Mouse (Mus musculus) ES-E14 (cell line): ENCODE measurements at regions not wholly inside any gene's neighbourhood (a gene's known extent, or its start where the extent isn't known, plus 50 kb on each side); places are given as distances from the start of the nearest gene placed in this dataset.

Experiments
- DNase-seq: peaks from one replicate; pipeline ENCODE4 v3.0.0-alpha.2; 2013; ENCODE audit warnings: low read depth, low spot score
- H3K27ac ChIP-seq: 2 replicates; pipeline ENCODE4 v1.5.1; 2012; ENCODE audit warnings: low read depth, mild to moderate bottlenecking, low read length, moderate library complexity, mixed read lengths; ENCODE audit not compliant: poor library complexity, insufficient read depth, severe bottlenecking
- H3K36me3 ChIP-seq: 2 replicates; pipeline ENCODE4 v1.6.1; 2012; ENCODE audit warnings: mild to moderate bottlenecking, low read length, moderate library complexity, mixed read lengths; ENCODE audit not compliant: control insufficient read depth, poor library complexity, insufficient read depth, severe bottlenecking
- H3K4me1 ChIP-seq, 2 experiments: fragments of 150-350 bp in 1 of 2; sonication (generic) in 1 of 2; 2 replicates each; pipeline ENCODE4 v1.6.1; 2012; ENCODE audit warnings: low read length in 2 of 2, mild to moderate bottlenecking in 1 of 2, mixed read lengths in 1 of 2; ENCODE audit not compliant: control insufficient read depth in 2 of 2, insufficient read depth in 2 of 2, poor library complexity in 1 of 2
- H3K4me3 ChIP-seq, 2 experiments: fragments of 150-350 bp in 1 of 2; sonication (generic) in 1 of 2; 2 replicates each; pipeline ENCODE4 v1.5.1; 2012; ENCODE audit warnings: low read length in 2 of 2, low read depth in 1 of 2, mild to moderate bottlenecking in 1 of 2, mixed read lengths in 1 of 2; ENCODE audit not compliant: insufficient read depth in 1 of 2, poor library complexity in 1 of 2, severe bottlenecking in 1 of 2
- H3K9ac ChIP-seq: 2 replicates; pipeline ENCODE4 v1.6.1; 2012; ENCODE audit warnings: low read depth, mild to moderate bottlenecking, low read length, mixed read lengths; ENCODE audit not compliant: poor library complexity, insufficient read depth, severe bottlenecking
- H3K9me3 ChIP-seq: fragments of 150-350 bp; sonication (generic); 2 replicates; pipeline ENCODE4 v1.6.1; 2012; ENCODE audit warnings: low read depth, mild to moderate bottlenecking, low read length; ENCODE audit not compliant: control insufficient read depth, insufficient read depth
- CHD2 ChIP-seq: IDR thresholded peaks from 2 replicates; pipeline ENCODE4 v1.6.1; 2014; ENCODE audit warnings: mild to moderate bottlenecking, low read depth, low read length, inconsistent platforms
- HCFC1 ChIP-seq: IDR thresholded peaks from 2 replicates; pipeline ENCODE4 v1.6.1; 2012; ENCODE audit warnings: low read length, inconsistent platforms, borderline replicate concordance; ENCODE audit not compliant: insufficient read depth
- MAFK ChIP-seq: IDR thresholded peaks from 2 replicates; pipeline ENCODE4 v1.6.1; 2014; ENCODE audit warnings: mild to moderate bottlenecking, low read depth, low read length, inconsistent platforms; ENCODE audit not compliant: insufficient read depth
- ZC3H11A ChIP-seq: IDR thresholded peaks from 2 replicates; pipeline ENCODE4 v1.6.1; 2012; ENCODE audit warnings: low read depth, mild to moderate bottlenecking, inconsistent platforms, low read length, borderline replicate concordance
- ZNF384 ChIP-seq: IDR thresholded peaks from 2 replicates; pipeline ENCODE4 v1.6.1; 2012; ENCODE audit warnings: low read depth, low read length, inconsistent platforms
- in situ Hi-C, 2 experiments: fragments of 600-800 bp; cut with MboI; formaldehyde crosslinking; loops; one replicate each; pipeline ENCODE4 v1.15.1; 2025; ENCODE audit warnings: low sequenced_read_pairs in 2 of 2, inconsistent platforms in 1 of 2; ENCODE audit not compliant: unreplicated experiment in 2 of 2

DNA sequence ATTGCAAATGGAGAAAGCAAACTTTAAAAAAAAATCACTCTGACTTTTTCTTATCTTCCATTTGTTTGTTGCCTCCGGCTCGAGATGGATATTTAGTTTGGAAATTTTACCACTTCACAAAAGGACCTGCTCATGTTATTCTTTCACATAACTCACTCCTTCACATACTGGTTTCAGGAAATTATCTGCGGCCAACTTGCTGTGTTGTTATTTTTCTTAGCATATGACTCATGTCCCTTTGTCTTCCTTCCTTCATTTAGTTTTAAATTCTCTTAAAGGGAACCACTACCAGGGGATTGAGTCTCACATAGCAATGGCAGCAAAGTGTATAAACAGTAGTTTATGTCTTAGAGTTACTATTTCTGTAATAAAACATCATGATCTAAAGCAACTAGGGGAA, 217.8 kb downstream of the Ahr start:
- Histone ChIP-seq H3K4me1 (no peaks in the 10 kb centered on the region), H3K27ac (no peak overlapping the region), H3K36me3 (no peaks in the 10 kb centered on the region), H3K9me3 (no peaks in the 10 kb centered on the region), H3K4me3 (no peak overlapping the region), H3K9ac (no peak overlapping the region)
- TF ChIP-seq HCFC1 (no peak), ZC3H11A (no peak), MAFK (no peak), ZNF384 (no peak), CHD2 (no peak)
- no peak for DNase-seq
- in situ Hi-C loops, result no loop called here

DNA sequence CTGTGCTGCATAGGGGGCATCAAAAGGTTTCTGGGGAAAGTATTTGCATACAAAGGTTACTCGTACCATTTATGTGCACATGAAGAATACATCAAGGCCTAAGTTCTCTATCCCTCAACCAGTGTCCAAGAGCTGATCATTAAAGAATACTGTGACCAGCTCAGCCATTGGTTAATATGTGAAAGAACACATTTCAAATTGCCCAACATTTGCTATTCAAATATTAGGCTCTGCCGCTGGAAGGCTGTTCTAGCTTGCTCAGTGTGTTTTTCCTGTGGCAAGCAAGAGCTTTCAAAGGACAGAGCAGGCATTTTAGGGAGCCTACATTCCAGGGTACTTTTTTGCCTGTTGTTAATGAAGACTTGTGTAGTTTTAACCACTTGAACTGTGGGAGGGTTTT, 220.8 kb downstream of the Ahr start:
- TF ChIP-seq MAFK (no peak), ZNF384 (no peak), HCFC1 (no peak), CHD2 (no peak), ZC3H11A (no peak)
- in situ Hi-C loops, result no loop called here
- Histone ChIP-seq H3K4me1 (no peaks in the 10 kb centered on the region), H3K4me3 (no peak overlapping the region), H3K9me3 (no peaks in the 10 kb centered on the region), H3K36me3 (no peaks in the 10 kb centered on the region), H3K9ac (no peak overlapping the region), H3K27ac (no peak overlapping the region)
- no peak for DNase-seq

DNA sequence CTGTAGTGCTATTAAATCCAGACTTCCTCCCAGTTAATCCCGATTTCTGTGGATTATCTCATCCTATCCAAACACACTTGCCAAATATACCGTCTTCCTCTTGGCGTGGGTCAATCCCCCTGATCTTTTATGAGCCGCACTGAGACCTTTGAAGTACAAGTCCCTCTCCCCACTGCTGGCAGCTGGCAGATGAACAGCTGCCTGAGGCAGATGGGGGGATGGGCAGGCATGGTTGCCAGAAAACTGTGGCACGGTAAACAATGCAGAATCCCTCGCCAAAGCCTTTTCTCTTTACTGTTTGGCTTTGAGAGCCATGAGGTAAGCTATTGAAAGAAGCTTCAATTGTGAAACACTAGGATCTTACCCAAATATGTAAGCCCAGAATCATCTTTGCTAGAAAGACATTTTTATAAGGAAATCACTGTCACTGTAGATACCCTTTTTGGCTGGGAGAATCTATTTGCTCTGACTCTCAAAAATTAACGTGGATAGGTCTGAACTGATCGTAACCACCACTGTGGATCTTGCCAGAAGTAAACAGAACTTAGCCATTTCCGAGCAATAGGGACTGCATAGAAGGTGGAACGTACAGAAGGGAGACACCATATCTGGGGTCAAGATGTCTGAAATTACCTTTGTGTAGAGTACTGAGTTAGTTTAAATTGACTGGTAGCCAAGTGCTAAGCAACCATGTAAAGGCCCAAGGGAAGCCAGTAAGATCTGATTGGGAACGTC, 221.5 kb downstream of the Ahr start:
- Histone ChIP-seq H3K4me3 (no peak overlapping the region), H3K9ac (no peak overlapping the region), H3K4me1 (no peaks in the 10 kb centered on the region), H3K36me3 (no peaks in the 10 kb centered on the region), H3K27ac (no peak overlapping the region), H3K9me3 (no peaks in the 10 kb centered on the region)
- DNase-seq, result no peak
- TF ChIP-seq ZNF384 (no peak), ZC3H11A (no peak), CHD2 (no peak), MAFK (no peak), HCFC1 (no peak)
- in situ Hi-C loops, result no loop called here

DNA sequence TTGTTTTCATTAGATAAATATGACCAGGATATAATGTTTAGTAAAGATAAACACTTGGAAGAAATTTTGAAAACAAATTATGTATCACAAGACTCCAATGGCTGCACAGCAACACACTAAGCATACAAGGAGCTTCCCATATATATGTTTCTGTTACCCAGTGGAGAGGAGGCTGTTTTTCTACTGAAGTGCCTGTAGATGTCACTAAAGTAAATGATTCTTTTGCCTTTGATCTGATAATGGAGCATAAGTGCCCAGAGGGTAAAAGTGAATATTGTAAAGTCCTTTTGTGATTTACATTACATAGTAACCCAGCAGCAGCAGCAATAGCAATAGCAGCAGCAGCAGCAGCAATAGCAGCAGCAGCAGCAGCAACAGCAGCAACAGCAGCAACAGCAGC, 226.3 kb downstream of the Ahr start:
- Histone ChIP-seq H3K27ac (no peak overlapping the region), H3K36me3 (no peaks in the 10 kb centered on the region), H3K9ac (no peak overlapping the region), H3K9me3 (no peaks in the 10 kb centered on the region), H3K4me1 (no peaks in the 10 kb centered on the region), H3K4me3 (no peak overlapping the region)
- DNase-seq, result no peak
- in situ Hi-C loops, result no loop called here
- no peak for TF ChIP-seq MAFK
- no peak for TF ChIP-seq CHD2
- TF ChIP-seq ZNF384, result no peak
- no peak for TF ChIP-seq ZC3H11A
- no peak for TF ChIP-seq HCFC1
